In genomic region chr11:59366633-59367032, GRCm38 (mm10) we compare ENCODE assay signal across 9 mouse cellular contexts. TPM values are rescaled to one million over a fixed set of nuclear protein-coding genes. Genes with fewer than 3 reads are reported as not detected.
DNase-seq lines count a peak whose midpoint lies in the region; ATAC-seq and TF ChIP-seq lines count a peak whose summit lies in the region.
"Had no signal": no experiment of that assay in that cellular context is flagged by ENCODE, and none has a peak within 500 bp of the region (broad histone marks: within the 10 kb centered on the region; RNA-seq: fewer than 3 reads in every experiment).

No protein-coding gene starts in this region.

- no peak overlapping the region for H3K9ac ChIP-seq in lung, postnatal 0 days (replicated peaks; ENCODE audit: low read depth)

- H3K4me1 ChIP-seq in cortical plate, adult 2 months (ENCODE audit: control insufficient read depth, insufficient read depth, low read length): no peaks in the 10 kb centered on the region
- no peaks in the 10 kb centered on the region for H3K4me1 ChIP-seq in lung, postnatal 0 days (ENCODE audit: insufficient read depth, low read depth, low read length)

- H3K4me3 ChIP-seq in cortical plate, adult 2 months (ENCODE audit: insufficient read depth, low read length): no peak overlapping the region
- no peak overlapping the region for H3K4me3 ChIP-seq in lung, postnatal 0 days (ENCODE audit: low read depth, low read length)

- ATAC-seq in lung, postnatal 0 days: no peak
- no peak for ATAC-seq in inflammation-experienced regulatory T-cells, adult 6 months

- H3K27me3 ChIP-seq in lung, postnatal 0 days (replicated peaks; ENCODE audit: insufficient read depth, low read length): no peaks in the 10 kb centered on the region

- DNase-seq in heart, postnatal 4 days: peak; percentile 49
- no peak for DNase-seq in heart, adult 9 months (ENCODE audit: low spot score in 2 of 2)
- peak; percentile 29 for DNase-seq in A20 (ENCODE audit: low read depth, low spot score)
- DNase-seq in lung, postnatal 0 days (ENCODE audit: low spot score): peak; percentile 7
- no peak for DNase-seq in natural killer cell, adult 2 months (ENCODE audit: low spot score in 2 of 2)
- no peak for DNase-seq in adrenal gland, adult 18-20 months (ENCODE audit: low spot score in 2 of 2)

- WGBS in lung, postnatal 0 days: 36% methylated on average over 3 of the region's 3 CpGs

- H3K9me3 ChIP-seq in lung, postnatal 0 days (ENCODE audit: low read length): no peaks in the 10 kb centered on the region

- TF ChIP-seq CTCF in cortical plate, adult 2 months (IDR thresholded peaks at IDR 0.05; ENCODE audit: extremely low read depth, insufficient read depth, low read length): 0 out of 2 replicates have a peak, but pooled peaks have one; percentile 3
- peak; percentile 56 for TF ChIP-seq CTCF in lung, postnatal 0 days (IDR thresholded peaks at IDR 0.05)

- H3K36me3 ChIP-seq in lung, postnatal 0 days (ENCODE audit: insufficient read depth, low read length): no peaks in the 10 kb centered on the region

- TF ChIP-seq EP300 in lung, postnatal 0 days (IDR thresholded peaks at IDR 0.05): no peak

- no peak overlapping the region for H3K4me2 ChIP-seq in lung, postnatal 0 days (replicated peaks; ENCODE audit: low read depth, low read length)

- no peak for TF ChIP-seq POLR2A in cortical plate, adult 2 months (IDR thresholded peaks at IDR 0.05; ENCODE audit: extremely low read depth, insufficient read depth, low read length)

- no peak overlapping the region for H3K27ac ChIP-seq in cortical plate, adult 2 months (ENCODE audit: insufficient read depth, low read length)
- no peak overlapping the region for H3K27ac ChIP-seq in lung, postnatal 0 days (ENCODE audit: low read length)

RNA-seq across cellular contexts. Expression of gene Prss38, which starts 8.8 kb away (rescaled TPM):
- not detected for total RNA-seq in heart, postnatal 4 days (2021)
- 0.23 and 0.31 TPM in 2 replicates for polyA plus RNA-seq in cortical plate, adult 2 months (2012; rRNA removed)
- polyA plus RNA-seq in lung, postnatal 0 days (2015; fragmentation: Nextera tagmentation; extraction: Ambion mirVana): not detected in 2 replicates
- polyA plus RNA-seq in inflammation-experienced regulatory T-cells, adult 6 months (2017; shearing (Covaris generic)): under 1 TPM in 1 of 3 experiments, not detected in 2; 0.27 TPM
- total RNA-seq in adrenal gland, adult 18-20 months (2021): not detected
- total RNA-seq: left cerebral cortex, postnatal 10 days had no signal

RNA-seq across cellular contexts. Expression of gene Wnt9a, which starts 59.9 kb away (rescaled TPM):
- total RNA-seq in heart, postnatal 4 days (2021): 1 to 10 TPM; 5.6 to 5.7 TPM
- 15.9 and 18.5 TPM in 2 replicates for polyA plus RNA-seq in cortical plate, adult 2 months (2012; rRNA removed)
- polyA plus RNA-seq in lung, postnatal 0 days (2015; fragmentation: Nextera tagmentation; extraction: Ambion mirVana): 9.7 and 10.5 TPM in 2 replicates
- polyA plus RNA-seq in inflammation-experienced regulatory T-cells, adult 6 months (2017; shearing (Covaris generic)): not detected
- total RNA-seq in adrenal gland, adult 18-20 months (2021): 1 to 10 TPM in 1 of 2 experiments, under 1 TPM in 1; 0.80 to 1.1 TPM

Comparison
In these comparisons a context has a peak if more than half of its experiments do, and no peak if none do; other contexts are left out.
1. DNase-seq: peak in heart, postnatal 4 days (single experiment), A20 (single experiment) and lung, postnatal 0 days (single experiment); none in heart, adult 9 months (0 of 2), natural killer cell, adult 2 months (0 of 2) and adrenal gland, adult 18-20 months (0 of 2).
2. RNA of gene Wnt9a, which starts 59.9 kb away (polyA plus RNA-seq): 15.9 to 18.5 TPM in cortical plate, adult 2 months and 9.7 to 10.5 TPM in lung, postnatal 0 days; not detected in inflammation-experienced regulatory T-cells, adult 6 months; every median in the first group is over 10 times any median in the second.